Comparison of ENCODE assay signal across 16 mouse cellular contexts in genomic region chr9:23390118-23390517, GRCm38 (mm10).
"Had no signal": no experiment of that assay in that cellular context is flagged by ENCODE, and none has a peak within 500 bp of the region (broad histone marks: within the 10 kb centered on the region; RNA-seq: fewer than 3 reads in every experiment).

No protein-coding gene starts in this region.

- H3K9ac ChIP-seq: neural tube, embryonic 13.5 days; neural tube, embryonic 15.5 days; stomach, embryonic 15.5 days had no signal

- H3K4me2 ChIP-seq: neural tube, embryonic 13.5 days; neural tube, embryonic 15.5 days; stomach, embryonic 15.5 days had no signal

- H3K27me3 ChIP-seq: neural tube, embryonic 13.5 days; neural tube, embryonic 15.5 days; stomach, embryonic 15.5 days had no signal

- H3K36me3 ChIP-seq: neural tube, embryonic 13.5 days; neural tube, embryonic 15.5 days; stomach, embryonic 15.5 days had no signal

- H3K27ac ChIP-seq: neural tube, embryonic 13.5 days; neural tube, embryonic 15.5 days; stomach, embryonic 15.5 days; stomach, postnatal 0 days had no signal

- H3K9me3 ChIP-seq: neural tube, embryonic 13.5 days; neural tube, embryonic 15.5 days; stomach, embryonic 15.5 days had no signal

- H3K4me1 ChIP-seq: neural tube, embryonic 13.5 days; neural tube, embryonic 15.5 days had no signal

- DNase-seq: retina, postnatal 1 day; right cerebral cortex, adult 18-20 months; right cerebral cortex, postnatal 14 days; right cerebral cortex, postnatal 25 days; right cerebral cortex, postnatal 4 days; spleen, adult 18-20 months; thymus, adult 18-20 months; thymus, adult 2 months; thymus, postnatal 14 days; thymus, postnatal 25 days; thymus, postnatal 36 days; thymus, postnatal 4 days had no signal

- H3K4me3 ChIP-seq: neural tube, embryonic 13.5 days; neural tube, embryonic 15.5 days; stomach, embryonic 15.5 days had no signal
